Mouse (Mus musculus): ENCODE measurements at regions not wholly inside any gene's neighbourhood (a gene's known extent, or its start where the extent isn't known, plus 50 kb on each side); places are given as distances from the start of the nearest gene placed in this dataset.

- ATAC-seq (replicated peaks; ENCODE audit: low FRiP score, low TSS enrichment, poor library complexity, severe bottlenecking): no peak
Observed at GRCm38 (mm10) chr5:46002011-46002410, 144.6 kb upstream of the Lcorl start.

GRCm38 (mm10) chr5:45957766-45958165, 100.4 kb upstream of the Lcorl start:
- ATAC-seq (replicated peaks; ENCODE audit: low FRiP score, low TSS enrichment, poor library complexity, severe bottlenecking): no peak

GRCm38 (mm10) chr5:45943970-45944369, 86.6 kb upstream of the Lcorl start:
- no peak for ATAC-seq (replicated peaks; ENCODE audit: low FRiP score, low TSS enrichment, poor library complexity, severe bottlenecking)

- no peak for ATAC-seq (replicated peaks; ENCODE audit: low FRiP score, low TSS enrichment, poor library complexity, severe bottlenecking)
Observed at GRCm38 (mm10) chr5:45932970-45933369, 75.6 kb upstream of the Lcorl start.

- ATAC-seq (replicated peaks; ENCODE audit: low FRiP score, low TSS enrichment, poor library complexity, severe bottlenecking): no peak
Observed at GRCm38 (mm10) chr5:45931252-45931651, 73.8 kb upstream of the Lcorl start.

GRCm38 (mm10) chr5:45925879-45926410, 68.5 kb upstream of the Lcorl start:
- ATAC-seq (replicated peaks; ENCODE audit: low FRiP score, low TSS enrichment, poor library complexity, severe bottlenecking): peak; percentile 38; the same call in 1 of the 2 replicates

- ATAC-seq (replicated peaks; ENCODE audit: low FRiP score, low TSS enrichment, poor library complexity, severe bottlenecking): peak; percentile 97
Observed at GRCm38 (mm10) chr5:45923907-45924594, 66.6 kb upstream of the Lcorl start.

Measured in megakaryocyte-erythroid progenitor cell, adult 5-6 weeks (primary cell).